Mouse (Mus musculus) lung, postnatal 0 days (tissue): Measurements from ENCODE around the gene Soga1. TPM values are rescaled to one million over a fixed set of nuclear protein-coding genes. Genes with fewer than 3 reads are reported as not detected.

Source experiments
- ATAC-seq: fragments of 200-750 bp; cut with Nextera tagmentation; 2 replicates; pipeline ENCODE4 v1.8.0; 2017; ENCODE audit warnings: moderate library complexity
- DNase-seq: peaks from one replicate; pipeline ENCODE4 v3.0.0-alpha.2; 2016; ENCODE audit warnings: low spot score
- H3K27ac ChIP-seq: fragments of 300-500 bp; sonication (generic); 2 replicates; pipeline ENCODE4 v1.5.1; 2014; ENCODE audit warnings: antibody characterized with exemption, mild to moderate bottlenecking, low read length, mixed read lengths
- H3K27me3 ChIP-seq: fragments of 300-500 bp; sonication (generic); replicated peaks from 2 replicates; pipeline ENCODE4 v1.6.1; 2014; ENCODE audit warnings: low read length, mixed read lengths; ENCODE audit not compliant: insufficient read depth
- H3K36me3 ChIP-seq: fragments of 300-500 bp; sonication (generic); 2 replicates; pipeline ENCODE4 v1.6.1; 2014; ENCODE audit warnings: low read length, mixed read lengths; ENCODE audit not compliant: insufficient read depth
- H3K4me1 ChIP-seq: fragments of 300-500 bp; sonication (generic); 2 replicates; pipeline ENCODE4 v1.6.1; 2014; ENCODE audit warnings: antibody characterized with exemption, low read depth, low read length, mixed read lengths; ENCODE audit not compliant: insufficient read depth
- H3K4me2 ChIP-seq: fragments of 300-500 bp; sonication (generic); replicated peaks from 2 replicates; pipeline ENCODE4 v1.6.1; 2014; ENCODE audit warnings: low read depth, mild to moderate bottlenecking, low read length, moderate library complexity, mixed read lengths
- H3K4me3 ChIP-seq: fragments of 300-500 bp; sonication (generic); 2 replicates; pipeline ENCODE4 v1.5.1; 2014; ENCODE audit warnings: low read depth, low read length
- H3K9ac ChIP-seq: fragments of 300-500 bp; sonication (generic); replicated peaks from 2 replicates; pipeline ENCODE4 v1.6.1; 2014; ENCODE audit warnings: low read depth, mild to moderate bottlenecking
- H3K9me3 ChIP-seq: fragments of 300-500 bp; sonication (generic); 2 replicates; pipeline ENCODE4 v1.6.1; 2016; ENCODE audit warnings: low read length, mixed read lengths
- CTCF ChIP-seq: IDR thresholded peaks from 2 replicates; pipeline ENCODE4 v1.5.1; 2016; ENCODE audit warnings: antibody characterized with exemption, mild to moderate bottlenecking
- EP300 ChIP-seq: IDR thresholded peaks from 2 replicates; pipeline ENCODE4 v1.6.1; 2016; ENCODE audit warnings: antibody characterized with exemption, mild to moderate bottlenecking, control low read depth
- WGBS: fragments of 180-500 bp; shearing (Covaris S2); extraction: QIAGEN DNeasy Blood & Tissue Kit; methylation state at CpG from one replicate; pipeline ENCODE4 v1.1.7; 2014; 5-methylcytosine and 5-hydroxymethylcytosine counted together
- polyA plus RNA-seq: library from polyadenylated mRNA; unstranded; fragments of >200 nt; fragmentation: Nextera tagmentation; extraction: Ambion mirVana; gene quantifications from 2 replicates; pipeline ENCODE4 v1.2.1, GENCODE M21; 2015

Soga1 gene
- polyA plus RNA-seq, 1 experiment from 2014 or later: 2.5 TPM

DNA sequence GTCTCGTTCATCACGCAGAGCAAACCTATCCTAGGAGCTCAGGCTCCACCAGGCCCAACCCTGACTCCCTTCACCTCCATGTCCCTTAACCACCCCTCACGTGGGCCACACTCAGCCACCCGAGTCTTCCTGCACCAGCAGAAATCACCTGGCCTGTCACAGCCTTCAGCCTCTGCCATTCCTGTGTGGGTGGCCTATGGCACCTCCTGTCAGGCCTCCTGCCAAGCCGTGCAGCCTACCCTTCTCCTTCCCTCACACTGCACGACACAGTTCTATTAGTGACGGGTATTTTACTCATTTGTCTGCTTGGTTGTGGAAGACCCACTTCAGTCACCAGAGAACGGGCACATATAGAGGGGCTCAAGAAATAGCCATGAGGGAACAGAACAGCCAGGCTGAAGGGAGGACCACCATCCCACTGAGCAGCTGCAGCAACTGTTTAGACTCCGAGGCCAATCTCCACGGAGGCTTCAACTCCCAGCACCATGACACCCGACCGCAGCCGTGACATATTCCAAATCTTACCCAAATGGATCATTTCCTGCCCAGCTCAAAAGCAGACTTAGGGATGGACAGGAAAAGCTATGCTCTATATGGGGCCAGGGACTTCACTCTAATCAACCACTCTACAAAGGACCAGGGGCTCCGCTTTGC lies 10.2 kb downstream of the Soga1 start:
- Histone ChIP-seq H3K27me3 (no peaks in the 10 kb centered on the region), H3K4me1 (peaks cover 63% of the 10 kb centered on the region), H3K36me3 (no peaks in the 10 kb centered on the region), H3K4me3 (no peak overlapping the region), H3K9me3 (no peaks in the 10 kb centered on the region), H3K27ac (peak overlapping the region; percentile 93), H3K4me2 (peak overlapping the region; percentile 30; the same call in 1 of the 2 replicates), H3K9ac (peak overlapping the region; percentile 16)
- WGBS: 40% methylated on average over 14 of the region's 14 CpGs
- DNase-seq (peak; percentile 41), ATAC-seq (no peak)
- TF ChIP-seq EP300 (no peak), CTCF (no peak)

GRCm38 (mm10) chr2:157066731-157067430 lies 12.2 kb downstream of the Soga1 start:
- no peaks in the 10 kb centered on the region for H3K9me3 ChIP-seq
- H3K27me3 ChIP-seq: no peaks in the 10 kb centered on the region
- ATAC-seq (no peak), DNase-seq (no peak)
- TF ChIP-seq CTCF (no peak), EP300 (0 out of 2 replicates have a peak, but pooled peaks have one; percentile 10)
- no peak overlapping the region for H3K9ac ChIP-seq
- H3K36me3 ChIP-seq: no peaks in the 10 kb centered on the region
- WGBS: 69% methylated on average over 7 of the region's 7 CpGs
- no peak overlapping the region for H3K27ac ChIP-seq
- H3K4me3 ChIP-seq: no peak overlapping the region
- peaks cover 68% of the 10 kb centered on the region for H3K4me1 ChIP-seq
- H3K4me2 ChIP-seq: no peak overlapping the region

- Histone ChIP-seq H3K36me3 (no peaks in the 10 kb centered on the region), H3K4me2 (no peak overlapping the region), H3K9ac (no peak overlapping the region), H3K4me3 (no peak overlapping the region), H3K9me3 (no peaks in the 10 kb centered on the region), H3K4me1 (peaks cover 59% of the 10 kb centered on the region), H3K27ac (peak overlapping the region; percentile 60), H3K27me3 (no peaks in the 10 kb centered on the region)
- DNase-seq (peak; percentile 36), ATAC-seq (no peak)
- no peak for TF ChIP-seq EP300
- TF ChIP-seq CTCF: no peak
- 29% methylated on average over 7 of the region's 7 CpGs for WGBS
Measured at GRCm38 (mm10) chr2:157065879-157066226, 13.2 kb downstream of the Soga1 start.

- no peak overlapping the region for H3K4me3 ChIP-seq
- no peaks in the 10 kb centered on the region for H3K27me3 ChIP-seq
- peak overlapping the region; percentile 64 for H3K27ac ChIP-seq
- 55% methylated on average over 14 of the region's 14 CpGs for whole genome bisulfite sequencing
- H3K4me1 ChIP-seq: peaks cover 53% of the 10 kb centered on the region
- no peak for TF ChIP-seq EP300
- no peak for TF ChIP-seq CTCF
- H3K36me3 ChIP-seq: no peaks in the 10 kb centered on the region
- no peaks in the 10 kb centered on the region for H3K9me3 ChIP-seq
- DNase-seq (peak; percentile 88), ATAC-seq (peak; percentile 42)
- no peak overlapping the region for H3K4me2 ChIP-seq
- no peak overlapping the region for H3K9ac ChIP-seq
Measured at GRCm38 (mm10) chr2:157064978-157065878, 13.8 kb downstream of the Soga1 start.

- WGBS: 35% methylated on average over 7 of the region's 7 CpGs
- Histone ChIP-seq H3K27me3 (no peaks in the 10 kb centered on the region), H3K9ac (no peak overlapping the region), H3K36me3 (no peaks in the 10 kb centered on the region), H3K4me1 (peaks cover 43% of the 10 kb centered on the region), H3K27ac (peak overlapping the region; percentile 64), H3K4me3 (no peak overlapping the region), H3K9me3 (no peaks in the 10 kb centered on the region), H3K4me2 (no peak overlapping the region; the same call in 1 of the 2 replicates)
- DNase-seq: peak; percentile 64
- ATAC-seq: peak; percentile 25
- 0 out of 2 replicates have a peak, but pooled peaks have one; percentile 3 for TF ChIP-seq CTCF
- TF ChIP-seq EP300: no peak
Measured at GRCm38 (mm10) chr2:157064136-157064535, 14.9 kb downstream of the Soga1 start.

GRCm38 (mm10) chr2:157063241-157063700 lies 15.8 kb downstream of the Soga1 start:
- TF ChIP-seq CTCF (no peak), EP300 (no peak)
- Histone ChIP-seq H3K27me3 (no peaks in the 10 kb centered on the region), H3K36me3 (no peaks in the 10 kb centered on the region), H3K4me1 (peaks cover 36% of the 10 kb centered on the region), H3K4me3 (no peak overlapping the region), H3K9ac (no peak overlapping the region), H3K9me3 (no peaks in the 10 kb centered on the region), H3K4me2 (no peak overlapping the region), H3K27ac (peak overlapping the region; percentile 64)
- DNase-seq (peak; percentile 59), ATAC-seq (peak; percentile 23)
- 29% methylated on average over 4 of the region's 4 CpGs for WGBS
